ENCODE assay signal across 27 mouse cellular contexts in the genomic region with DNA sequence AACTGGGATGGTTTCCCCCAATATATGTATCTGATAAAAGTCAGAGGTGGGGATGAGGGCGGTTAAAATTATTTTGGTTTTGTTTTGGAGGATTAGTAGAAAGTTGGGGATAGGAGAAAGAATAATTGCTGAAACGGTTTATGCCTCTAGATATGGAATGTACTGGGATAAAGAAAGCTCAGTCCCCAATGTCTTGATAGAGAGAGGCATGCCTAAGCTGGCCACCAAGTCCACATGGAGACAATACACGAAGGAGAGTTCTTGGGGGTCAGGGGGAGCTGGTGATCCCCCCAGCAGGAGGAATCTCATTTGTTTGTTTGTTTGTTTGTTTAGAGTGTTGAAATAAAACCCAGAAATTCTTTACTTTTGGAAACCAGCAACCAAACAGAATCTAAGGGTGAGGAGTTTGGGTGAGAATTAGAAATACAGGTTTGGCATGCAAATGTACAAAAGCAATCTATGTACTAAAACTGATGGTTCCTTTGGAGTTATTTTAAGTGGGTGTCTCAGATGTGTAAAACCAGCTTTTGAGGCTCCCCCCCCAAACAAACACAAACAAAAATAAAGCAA. TPM values are rescaled to one million over a fixed set of nuclear protein-coding genes. Genes with fewer than 3 reads are reported as not detected.
A peak's percentile ranks its signal among the peaks of the same experiment; 100 is the strongest.
DNase-seq lines count a peak whose midpoint lies in the region; ATAC-seq and TF ChIP-seq lines count a peak whose summit lies in the region.
"Had no signal": no experiment of that assay in that cellular context is flagged by ENCODE, and none has a peak within 500 bp of the region (broad histone marks: within the 10 kb centered on the region; RNA-seq: fewer than 3 reads in every experiment).

No protein-coding gene starts in this region.

- H3K9me3 ChIP-seq in midbrain, embryonic 10.5 days (replicated peaks): no peaks in the 10 kb centered on the region
- no peaks in the 10 kb centered on the region for H3K9me3 ChIP-seq in midbrain, postnatal 0 days (ENCODE audit: low read length)
- no peaks in the 10 kb centered on the region for H3K9me3 ChIP-seq in forebrain, embryonic 12.5 days
- no peaks in the 10 kb centered on the region for H3K9me3 ChIP-seq in limb, embryonic 10.5 days (replicated peaks)
- H3K9me3 ChIP-seq: embryonic facial prominence, embryonic 15.5 days; heart, embryonic 10.5 days; heart, embryonic 15.5 days; hindbrain, embryonic 13.5 days; kidney, embryonic 15.5 days; limb, embryonic 13.5 days had no signal

- peak overlapping the region; percentile 48 for H3K4me3 ChIP-seq in lung, adult 2 months (replicated peaks; ENCODE audit: extremely low read depth, low read depth, low read length)
- H3K4me3 ChIP-seq in midbrain, embryonic 10.5 days: no peak overlapping the region; the same call in 1 of the 2 replicates
- H3K4me3 ChIP-seq in midbrain, postnatal 0 days (ENCODE audit: low read depth, low read length): no peak overlapping the region
- H3K4me3 ChIP-seq in forebrain, embryonic 12.5 days (replicated peaks): peak overlapping the region; percentile 48
- no peak overlapping the region for H3K4me3 ChIP-seq in limb, embryonic 10.5 days
- H3K4me3 ChIP-seq: embryonic facial prominence, embryonic 15.5 days; heart, embryonic 10.5 days; heart, embryonic 15.5 days; hindbrain, embryonic 13.5 days; kidney, embryonic 15.5 days; limb, embryonic 13.5 days had no signal

- no peak overlapping the region for H3K27ac ChIP-seq in midbrain, embryonic 10.5 days (replicated peaks)
- no peak overlapping the region for H3K27ac ChIP-seq in midbrain, postnatal 0 days (ENCODE audit: low read depth, low read length)
- 0 out of 2 replicates have a peak overlapping the region, but pooled peaks have one; percentile 73 for H3K27ac ChIP-seq in forebrain, embryonic 12.5 days
- no peak overlapping the region for H3K27ac ChIP-seq in limb, embryonic 10.5 days
- H3K27ac ChIP-seq: embryonic facial prominence, embryonic 15.5 days; heart, embryonic 10.5 days; heart, embryonic 15.5 days; hindbrain, embryonic 13.5 days; kidney, embryonic 15.5 days; limb, embryonic 13.5 days had no signal

- peak; percentile 19; the same call in 1 of the 2 replicates for TF ChIP-seq POLR2A in lung, adult 2 months (IDR thresholded peaks at IDR 0.05; ENCODE audit: borderline replicate concordance, extremely low read depth, low read depth, low read length)

- 5% methylated on average over 3 of the region's 3 CpGs for WGBS in lung, adult 2 months
- WGBS in midbrain, embryonic 10.5 days: 4% methylated on average over 3 of the region's 3 CpGs
- WGBS in midbrain, postnatal 0 days: under 1% methylated on average over 3 of the region's 3 CpGs
- WGBS in forebrain, embryonic 12.5 days: 1% methylated on average over 3 of the region's 3 CpGs
- WGBS in limb, embryonic 10.5 days: 2% methylated on average over 3 of the region's 3 CpGs

- ATAC-seq in midbrain, postnatal 0 days (ENCODE audit: low FRiP score): no peak
- no peak for ATAC-seq in forebrain, embryonic 12.5 days (ENCODE audit: low FRiP score)
- ATAC-seq: CD4-positive, CD25-positive, alpha-beta regulatory T cell, adult 4 months; intestine, postnatal 0 days; liver, postnatal 0 days had no signal

- TF ChIP-seq CTCF in lung, adult 2 months (IDR thresholded peaks at IDR 0.05; ENCODE audit: insufficient read depth, low read length): no peak
- no peak for TF ChIP-seq CTCF in midbrain, postnatal 0 days (IDR thresholded peaks at IDR 0.05)

- no peaks in the 10 kb centered on the region for H3K4me1 ChIP-seq in lung, adult 2 months (ENCODE audit: control insufficient read depth, insufficient read depth, low read length)
- peaks cover 28% of the 10 kb centered on the region for H3K4me1 ChIP-seq in midbrain, embryonic 10.5 days
- 0 out of 2 replicates have a peak, but pooled peaks cover 2% of the 10 kb centered on the region for H3K4me1 ChIP-seq in midbrain, postnatal 0 days (ENCODE audit: insufficient read depth, low read length)
- H3K4me1 ChIP-seq in forebrain, embryonic 12.5 days: peaks cover 15% of the 10 kb centered on the region
- H3K4me1 ChIP-seq in limb, embryonic 10.5 days: peaks cover 28% of the 10 kb centered on the region

- DNase-seq in lung, adult 2 months: no peak
- DNase-seq in lung, adult 18-20 months: no peak
- peak; percentile 16 for DNase-seq in midbrain, embryonic 10.5 days (ENCODE audit: low spot score)
- no peak for DNase-seq in midbrain, postnatal 0 days (ENCODE audit: low spot score)
- peak; percentile 33 for DNase-seq in limb, embryonic 10.5 days (ENCODE audit: low spot score)
- no peak for DNase-seq in embryo, embryonic 10.5 days (ENCODE audit: low spot score)
- DNase-seq in neural tube, embryonic 10.5 days (ENCODE audit: extremely low spot score, low spot score): no peak
- DNase-seq: adrenal gland, postnatal 14 days; cerebellum, adult 11-12 months; cerebellum, adult 9-11 months; gastrocnemius, postnatal 25 days; heart, adult 11 months; kidney, postnatal 25 days; liver, postnatal 0 days had no signal

- no peak overlapping the region for H3K9ac ChIP-seq in midbrain, postnatal 0 days (replicated peaks; ENCODE audit: low read length, poor library complexity, severe bottlenecking)
- peak overlapping the region; percentile 36; the same call in 1 of the 2 replicates for H3K9ac ChIP-seq in forebrain, embryonic 12.5 days
- H3K9ac ChIP-seq: embryonic facial prominence, embryonic 15.5 days; heart, embryonic 15.5 days; hindbrain, embryonic 13.5 days; kidney, embryonic 15.5 days; limb, embryonic 13.5 days; liver, postnatal 0 days had no signal

- peaks cover 100% of the 10 kb centered on the region for H3K27me3 ChIP-seq in midbrain, embryonic 10.5 days (ENCODE audit: low read depth, poor library complexity, severe bottlenecking)
- H3K27me3 ChIP-seq in midbrain, postnatal 0 days (ENCODE audit: insufficient read depth, low read length): peaks cover 92% of the 10 kb centered on the region
- peaks cover 95% of the 10 kb centered on the region for H3K27me3 ChIP-seq in forebrain, embryonic 12.5 days
- H3K27me3 ChIP-seq in limb, embryonic 10.5 days (ENCODE audit: low read depth, poor library complexity, severe bottlenecking): peaks cover 100% of the 10 kb centered on the region

- no peaks in the 10 kb centered on the region for H3K36me3 ChIP-seq in midbrain, embryonic 10.5 days
- H3K36me3 ChIP-seq in midbrain, postnatal 0 days (ENCODE audit: insufficient read depth, low read length): no peaks in the 10 kb centered on the region
- no peaks in the 10 kb centered on the region for H3K36me3 ChIP-seq in forebrain, embryonic 12.5 days (replicated peaks)
- H3K36me3 ChIP-seq in limb, embryonic 10.5 days: no peaks in the 10 kb centered on the region
- H3K36me3 ChIP-seq: embryonic facial prominence, embryonic 15.5 days; heart, embryonic 10.5 days; heart, embryonic 15.5 days; hindbrain, embryonic 13.5 days; kidney, embryonic 15.5 days; limb, embryonic 13.5 days had no signal

- H3K4me2 ChIP-seq in midbrain, postnatal 0 days (ENCODE audit: low read depth, low read length, poor library complexity, severe bottlenecking): no peak overlapping the region
- H3K4me2 ChIP-seq in forebrain, embryonic 12.5 days: peak overlapping the region; percentile 42
- H3K4me2 ChIP-seq: embryonic facial prominence, embryonic 15.5 days; heart, embryonic 15.5 days; hindbrain, embryonic 13.5 days; kidney, embryonic 15.5 days; limb, embryonic 13.5 days; liver, embryonic 11.5 days had no signal

RNA-seq across cellular contexts. Expression of gene Nkx2-1, which starts 5.6 kb away (rescaled TPM):
- polyA plus RNA-seq in lung, adult 2 months (2012; rRNA removed): 267 and 400 TPM in 2 replicates
- 9.1 and 9.4 TPM in 2 replicates for polyA plus RNA-seq in midbrain, embryonic 10.5 days (2016; fragmentation: Nextera tagmentation; extraction: Ambion mirVana)
- total RNA-seq in midbrain, postnatal 0 days (2014; rRNA removed): 0.19 and 1.6 TPM in 2 replicates
- polyA plus RNA-seq in midbrain, postnatal 0 days (2015; fragmentation: Nextera tagmentation; extraction: Ambion mirVana): 5.1 and 7.6 TPM in 2 replicates
- 37.2 and 66.0 TPM in 2 replicates for polyA plus RNA-seq in forebrain, embryonic 12.5 days (2016; fragmentation: Nextera tagmentation; extraction: Ambion mirVana)
- not detected in 2 replicates for polyA plus RNA-seq in limb, embryonic 10.5 days (2016; fragmentation: Nextera tagmentation; extraction: Ambion mirVana)
- total RNA-seq: adrenal gland, postnatal 14 days; gastrocnemius, adult 18-20 months; gastrocnemius, postnatal 25 days; megakaryocyte, adult 5-6 weeks had no signal
- polyA plus RNA-seq: CD4-positive, CD25-positive, alpha-beta regulatory T cell, adult 4 months; embryonic facial prominence, embryonic 15.5 days; intestine, postnatal 0 days; kidney, embryonic 15.5 days; limb, embryonic 13.5 days; liver, embryonic 11.5 days; liver, postnatal 0 days; neural tube, embryonic 14.5 days had no signal

Comparison
In these comparisons a context has a peak if more than half of its experiments do, and no peak if none do; other contexts are left out.
1. DNase-seq: peak in midbrain, embryonic 10.5 days (single experiment) and limb, embryonic 10.5 days (single experiment); none in lung, adult 2 months (single experiment), lung, adult 18-20 months (0 of 2), midbrain, postnatal 0 days (single experiment), embryo, embryonic 10.5 days (single experiment) and neural tube, embryonic 10.5 days (single experiment).
2. H3K4me3 ChIP-seq: peak in lung, adult 2 months (single experiment) and forebrain, embryonic 12.5 days (single experiment); none in midbrain, embryonic 10.5 days (single experiment), midbrain, postnatal 0 days (single experiment) and limb, embryonic 10.5 days (single experiment).